Mouse (Mus musculus) CD8-positive naive resting alpha-beta T cell, adult 2 months (primary cell): Measurements from ENCODE around the gene Nmi.

ENCODE experiments used
- DNase-seq, 2 experiments: peaks; one replicate each; pipeline ENCODE4 v3.0.0; 2022; ENCODE audit warnings: low read depth in 2 of 2, low spot score in 2 of 2

Gene Nmi

DNA sequence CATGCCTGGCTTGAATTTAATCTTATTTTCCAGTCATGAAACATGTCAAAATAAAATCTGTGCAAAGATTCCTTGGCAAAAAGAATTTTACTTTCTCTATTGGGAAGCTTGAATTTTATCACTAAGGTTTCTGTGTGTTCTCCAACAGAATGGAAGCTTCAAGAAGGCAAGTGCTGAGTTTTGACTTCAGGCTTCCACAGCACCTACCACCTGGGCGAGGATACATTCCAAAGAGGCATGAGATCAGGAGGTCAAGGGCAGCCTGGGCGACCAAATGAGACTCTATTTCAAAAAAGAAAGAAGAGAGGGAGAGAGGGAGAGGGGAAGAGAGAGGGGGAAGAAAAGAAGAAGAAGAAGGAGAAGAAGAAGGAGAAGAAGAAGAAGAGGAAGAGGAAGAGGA, 27.5 kb downstream of the Nmi start:
- DNase-seq: no peak

GRCm38 (mm10) chr2:51941832-51942231, 31.5 kb downstream of the Nmi start:
- no peak for DNase-seq

- no peak for DNase-seq
Measured at GRCm38 (mm10) chr2:51938750-51939149, 34.5 kb downstream of the Nmi start.

DNA sequence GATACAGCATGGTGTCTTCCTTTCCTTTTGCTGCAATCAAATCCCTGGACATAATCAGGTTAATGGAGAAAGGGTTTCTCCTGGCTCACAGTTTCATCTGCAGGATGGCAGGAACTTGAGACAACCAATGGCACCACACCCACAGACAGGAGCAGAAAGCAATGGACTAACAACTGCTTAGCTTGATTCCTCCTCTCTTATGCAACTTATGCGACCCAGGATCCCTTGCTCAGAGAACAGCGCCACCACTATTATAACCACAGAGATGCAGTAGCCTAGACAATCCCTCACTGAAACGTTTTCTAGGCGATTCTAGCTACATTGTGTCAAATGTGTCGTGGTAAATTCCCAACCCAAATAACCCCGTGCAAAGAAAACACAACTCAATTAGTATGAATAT, 36.3 kb downstream of the Nmi start:
- DNase-seq: no peak

DNA sequence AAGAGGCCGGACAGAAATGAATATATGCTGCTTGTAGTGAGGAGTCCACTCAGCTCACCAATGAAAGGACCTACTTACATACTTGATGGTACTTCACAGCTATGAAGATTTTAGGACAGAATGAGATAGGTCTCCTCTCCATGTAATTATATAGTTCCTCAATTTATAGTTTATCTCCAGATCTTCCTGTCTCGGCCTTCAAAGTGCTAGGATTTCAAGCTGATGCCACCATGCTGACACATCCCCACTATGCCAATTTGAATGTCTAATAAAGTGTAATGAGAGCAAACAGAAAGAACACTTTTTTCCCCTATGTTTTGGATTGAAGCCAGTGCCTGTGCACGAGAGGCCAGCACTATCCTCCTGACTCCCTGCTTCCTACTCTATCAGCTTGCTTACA, 36.7 kb downstream of the Nmi start:
- DNase-seq: no peak

DNA sequence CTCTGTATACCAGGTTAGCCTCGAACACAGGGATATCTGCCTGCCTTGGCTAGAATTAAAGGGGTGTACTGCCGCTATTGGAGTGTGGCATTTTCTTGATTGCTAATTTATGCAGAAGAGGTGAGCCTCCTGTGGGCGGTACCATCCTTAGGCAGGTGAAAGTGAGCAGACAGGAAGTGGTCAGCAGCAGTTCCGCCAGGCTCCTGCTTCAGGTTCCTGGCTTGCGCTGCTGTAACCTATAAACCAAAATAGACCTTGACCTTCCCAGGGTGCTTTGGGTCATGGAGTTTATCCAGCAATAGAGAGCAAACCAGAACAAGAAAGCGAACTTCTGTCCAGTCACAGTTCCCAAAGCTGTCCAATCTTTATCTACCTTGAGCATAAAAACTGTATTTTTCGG, 37.4 kb downstream of the Nmi start:
- no peak for DNase-seq

DNA sequence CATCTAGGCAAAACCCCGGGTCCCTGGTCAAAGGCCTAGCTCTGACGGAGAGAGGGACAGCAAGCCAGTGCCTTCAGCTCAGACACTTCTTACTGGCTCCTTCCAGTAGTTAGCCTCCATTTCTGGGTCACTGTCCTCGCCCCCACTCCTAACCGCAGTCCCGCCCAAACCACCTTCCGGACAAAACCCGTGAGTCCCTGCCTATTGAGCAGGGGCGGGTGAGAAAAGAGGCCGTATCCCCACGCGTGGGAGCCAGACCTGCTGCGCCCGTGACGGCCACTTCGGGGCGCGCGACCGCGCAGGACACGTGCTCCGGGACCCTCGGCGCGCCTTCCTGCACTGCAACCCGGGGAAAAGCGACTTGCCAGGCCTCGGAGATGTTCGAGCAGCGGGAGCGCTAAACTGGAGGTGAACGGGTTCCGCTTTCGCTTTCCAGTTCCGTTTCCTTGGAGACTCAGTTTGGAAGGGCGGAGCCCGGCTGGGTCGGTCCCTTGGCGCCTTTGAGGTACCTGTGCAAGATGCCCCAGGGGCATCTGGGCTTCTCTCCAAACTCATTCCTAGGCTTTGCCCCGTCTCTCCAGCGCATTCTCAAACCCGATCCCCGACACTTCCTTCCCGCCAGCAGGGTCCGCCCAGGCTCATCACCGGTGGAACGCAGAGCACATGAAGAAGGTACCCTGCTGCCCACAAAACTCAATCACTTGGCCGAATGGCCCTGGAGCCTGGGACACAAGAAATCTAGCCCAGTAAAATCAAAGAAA, 38.5 kb downstream of the Nmi start, which contains the start of gene Rbm43:
TSS of gene Rbm43 (minus strand) at position 590 of the 761 bp plus-strand sequence.
- peak; percentile 73 to 79 for DNase-seq

- DNase-seq: no peak
Measured at GRCm38 (mm10) chr2:51933341-51934134, 39.8 kb downstream of the Nmi start.

DNA sequence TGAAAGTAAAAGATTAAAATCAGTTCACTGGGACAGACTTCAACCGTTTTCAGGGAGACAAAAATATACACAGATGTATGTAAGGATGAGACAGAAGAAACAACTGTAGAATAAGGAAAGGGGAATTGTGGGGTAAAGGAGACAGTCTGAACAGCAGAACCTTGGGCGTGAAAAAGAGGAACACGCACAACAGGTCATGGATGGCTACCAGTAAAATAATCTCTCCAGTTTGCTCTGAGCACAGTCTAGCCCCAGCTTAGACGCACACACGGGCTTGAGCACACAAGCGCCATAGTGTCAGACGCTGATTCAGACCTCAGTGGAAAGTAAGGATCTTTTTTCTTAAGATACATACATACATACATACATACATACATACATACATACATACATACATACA, 42.1 kb downstream of the Nmi start:
- DNase-seq: no peak

GRCm38 (mm10) chr2:51914944-51915680, 58.2 kb downstream of the Nmi start:
- peak; percentile 5 to 35 for DNase-seq

- DNase-seq: no peak
Measured at GRCm38 (mm10) chr2:51914532-51914931, 58.8 kb downstream of the Nmi start.

DNA sequence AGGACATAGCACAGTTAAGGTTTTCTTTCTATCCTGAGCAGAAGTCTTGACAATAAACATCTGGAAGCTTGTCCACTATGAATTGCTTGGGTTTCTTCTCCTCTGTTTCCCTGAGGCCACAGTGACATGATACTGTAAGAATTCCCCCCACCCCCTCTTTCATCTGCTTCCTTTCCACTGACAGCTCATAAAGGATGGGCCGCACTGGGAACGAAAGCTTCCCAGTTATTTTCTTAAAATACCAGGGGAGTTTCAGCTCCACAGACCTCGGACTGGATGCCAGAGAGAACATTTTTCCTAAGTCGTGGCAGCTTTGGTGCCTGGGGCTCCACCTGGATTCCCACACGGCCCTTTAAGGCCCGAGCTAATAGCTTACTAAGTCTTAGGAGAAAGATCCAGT, 60.6 kb downstream of the Nmi start:
- no peak for DNase-seq

DNA sequence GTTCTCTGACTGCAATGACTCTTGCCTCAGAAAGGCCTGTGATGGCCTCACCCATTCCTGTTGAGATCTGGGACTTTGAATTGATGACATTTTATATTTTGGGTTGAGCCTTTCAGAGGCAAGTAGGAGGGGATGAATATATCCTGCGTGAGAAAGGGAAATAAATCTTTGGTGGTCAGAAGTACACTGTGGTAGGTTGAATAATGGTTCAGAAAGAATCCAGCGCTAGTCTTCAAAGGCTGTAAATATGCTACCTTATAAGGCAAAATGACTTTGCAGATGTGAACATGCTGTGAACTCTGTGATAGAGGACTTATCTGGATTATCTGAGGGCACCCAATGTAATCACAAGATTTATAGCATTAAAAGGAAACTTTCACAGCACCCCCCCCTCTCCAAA, 61.4 kb downstream of the Nmi start:
- no peak for DNase-seq

- DNase-seq: no peak
Measured at GRCm38 (mm10) chr2:51907538-51908110, 65.7 kb downstream of the Nmi start.

DNA sequence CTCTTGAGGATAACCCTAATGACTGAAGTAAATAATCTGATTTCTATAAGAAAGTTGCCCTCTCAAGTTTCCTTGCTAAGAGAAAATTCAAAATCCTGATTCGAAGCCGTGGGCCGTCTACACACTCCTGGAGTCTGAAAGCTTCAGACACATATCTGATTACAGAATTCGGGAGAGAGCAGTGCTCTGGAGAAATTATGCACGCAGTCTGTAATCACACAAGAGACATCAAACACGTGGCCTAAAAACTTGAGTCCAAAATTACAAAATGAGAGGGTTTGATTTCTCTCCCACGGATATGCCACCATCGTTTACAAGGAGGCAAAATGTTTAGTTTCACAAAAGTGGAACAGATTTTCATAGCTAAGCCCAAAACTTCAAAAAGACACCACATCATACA, 67.7 kb downstream of the Nmi start:
- no peak for DNase-seq
